ENCODE assay signal across 8 mouse cellular contexts in genomic region chr17:34101604-34102032, GRCm38 (mm10). TPM values are rescaled to one million over a fixed set of nuclear protein-coding genes. Genes with fewer than 3 reads are reported as not detected.
DNase-seq lines count a peak whose midpoint lies in the region; ATAC-seq and TF ChIP-seq lines count a peak whose summit lies in the region.

No protein-coding gene starts in this region.

- peak; percentile 98 for DNase-seq in A20 (ENCODE audit: low read depth, low spot score)
- DNase-seq in adrenal gland, postnatal 4 days (ENCODE audit: low spot score in 2 of 2), result peak; percentile 88 to 94
- peak; percentile 91 for DNase-seq in liver, embryonic 11.5 days (ENCODE audit: low spot score)
- DNase-seq in spleen, postnatal 4 days (ENCODE audit: low spot score in 2 of 2), result peak; percentile 94 to 99

- no peaks in the 10 kb centered on the region for H3K79me2 ChIP-seq in myocyte (ENCODE audit: control insufficient read depth, insufficient read depth)

- no peaks in the 10 kb centered on the region for H3K9me3 ChIP-seq in heart, embryonic 11.5 days (replicated peaks; ENCODE audit: control insufficient read depth, low read length)
- peaks cover 2% of the 10 kb centered on the region; the same call in 1 of the 2 replicates for H3K9me3 ChIP-seq in kidney, embryonic 16.5 days (ENCODE audit: low read length)
- H3K9me3 ChIP-seq in liver, embryonic 11.5 days (ENCODE audit: control insufficient read depth, low read length), result no peaks in the 10 kb centered on the region

- no peak overlapping the region for H3ac ChIP-seq in myocyte (ENCODE audit: control insufficient read depth, insufficient read length)

- WGBS in heart, embryonic 11.5 days (ENCODE audit: insufficient replicate concordance), result 5% methylated on average over 12 of the region's 12 CpGs
- 4% methylated on average over 12 of the region's 12 CpGs for WGBS in kidney, embryonic 16.5 days
- WGBS in liver, embryonic 11.5 days, result 5% methylated on average over 12 of the region's 12 CpGs

- TF ChIP-seq POLR2A in embryonic fibroblast, embryonic 13.5 days (IDR thresholded peaks at IDR 0.05; ENCODE audit: low read depth, low read length), result no peak
- no peak for TF ChIP-seq POLR2A in myocyte (IDR thresholded peaks at IDR 0.05; ENCODE audit: insufficient read length, low read depth)

- H3K4me3 ChIP-seq in embryonic fibroblast, embryonic 13.5 days (ENCODE audit: insufficient read depth, low read length), result no peak overlapping the region
- H3K4me3 ChIP-seq in heart, embryonic 11.5 days (ENCODE audit: low read depth, low read length), result 0 out of 2 replicates have a peak overlapping the region, but pooled peaks have one; percentile 25
- peak overlapping the region; percentile 14; the same call in 1 of the 2 replicates for H3K4me3 ChIP-seq in kidney, embryonic 16.5 days (ENCODE audit: low read length)
- no peak overlapping the region for H3K4me3 ChIP-seq in liver, embryonic 11.5 days (ENCODE audit: low read depth, low read length)
- H3K4me3 ChIP-seq in myocyte, result no peak overlapping the region

- no peak overlapping the region for H3K27ac ChIP-seq in embryonic fibroblast, embryonic 13.5 days (ENCODE audit: insufficient read depth, low read length)
- no peak overlapping the region for H3K27ac ChIP-seq in heart, embryonic 11.5 days (ENCODE audit: low read depth, low read length)
- no peak overlapping the region for H3K27ac ChIP-seq in kidney, embryonic 16.5 days (ENCODE audit: low read length)
- no peak overlapping the region for H3K27ac ChIP-seq in liver, embryonic 11.5 days (ENCODE audit: low read depth, low read length)

- peaks cover 3% of the 10 kb centered on the region; the same call in 1 of the 2 replicates for H3K27me3 ChIP-seq in heart, embryonic 11.5 days (ENCODE audit: control insufficient read depth, insufficient read depth, low read length)
- H3K27me3 ChIP-seq in kidney, embryonic 16.5 days (ENCODE audit: insufficient read depth, low read length), result no peaks in the 10 kb centered on the region
- H3K27me3 ChIP-seq in liver, embryonic 11.5 days (replicated peaks; ENCODE audit: control insufficient read depth, insufficient read depth, low read length), result no peaks in the 10 kb centered on the region; the same call in 1 of the 2 replicates
- H3K27me3 ChIP-seq in myocyte (ENCODE audit: control insufficient read depth, insufficient read depth, insufficient read length), result no peaks in the 10 kb centered on the region

- ATAC-seq in heart, embryonic 11.5 days (replicated peaks; ENCODE audit: insufficient number of reproducible peaks, low FRiP score, low TSS enrichment), result 0 out of 2 replicates have a peak, but pooled peaks have one; percentile 57
- ATAC-seq in kidney, embryonic 16.5 days (ENCODE audit: low FRiP score, low TSS enrichment), result peak; percentile 87
- peak; percentile 75 for ATAC-seq in liver, embryonic 11.5 days (replicated peaks; ENCODE audit: low FRiP score)

- no peaks in the 10 kb centered on the region for H3K4me1 ChIP-seq in embryonic fibroblast, embryonic 13.5 days (ENCODE audit: control insufficient read depth, insufficient read depth, low read length)
- 0 out of 2 replicates have a peak, but pooled peaks cover 3% of the 10 kb centered on the region for H3K4me1 ChIP-seq in heart, embryonic 11.5 days (ENCODE audit: control insufficient read depth, insufficient read depth, low read length)
- 0 out of 2 replicates have a peak, but pooled peaks cover 3% of the 10 kb centered on the region for H3K4me1 ChIP-seq in kidney, embryonic 16.5 days (ENCODE audit: insufficient read depth, low read length)
- H3K4me1 ChIP-seq in liver, embryonic 11.5 days (replicated peaks; ENCODE audit: control insufficient read depth, insufficient read depth, low read length), result no peaks in the 10 kb centered on the region; the same call in 1 of the 2 replicates

- peak overlapping the region; percentile 58 for H3K4me2 ChIP-seq in heart, embryonic 11.5 days
- peak overlapping the region; percentile 48 for H3K4me2 ChIP-seq in kidney, embryonic 16.5 days (replicated peaks; ENCODE audit: low read depth, low read length)
- peak overlapping the region; percentile 63 for H3K4me2 ChIP-seq in liver, embryonic 11.5 days
- H3K4me2 ChIP-seq in myocyte (ENCODE audit: low read depth), result peak overlapping the region; percentile 65

- H3K9ac ChIP-seq in heart, embryonic 11.5 days (ENCODE audit: low read depth, low read length), result no peak overlapping the region
- H3K9ac ChIP-seq in kidney, embryonic 16.5 days (replicated peaks; ENCODE audit: low read length), result no peak overlapping the region; the same call in 1 of the 2 replicates
- no peak overlapping the region; the same call in 1 of the 2 replicates for H3K9ac ChIP-seq in liver, embryonic 11.5 days (ENCODE audit: low read depth, low read length)

- TF ChIP-seq CTCF in embryonic fibroblast, embryonic 13.5 days (IDR thresholded peaks at IDR 0.05; ENCODE audit: borderline replicate concordance, insufficient read depth, low read length), result 0 out of 2 replicates have a peak, but pooled peaks have one; percentile 23

- H3K36me3 ChIP-seq in heart, embryonic 11.5 days (ENCODE audit: control insufficient read depth, insufficient read depth, low read length), result no peaks in the 10 kb centered on the region
- no peaks in the 10 kb centered on the region for H3K36me3 ChIP-seq in kidney, embryonic 16.5 days (ENCODE audit: insufficient read depth, low read length)
- no peaks in the 10 kb centered on the region for H3K36me3 ChIP-seq in liver, embryonic 11.5 days (ENCODE audit: control insufficient read depth, insufficient read depth, low read length)
- H3K36me3 ChIP-seq in myocyte (ENCODE audit: control insufficient read depth, insufficient read depth), result no peaks in the 10 kb centered on the region

TF ChIP-seq in myocyte, 11 proteins besides CTCF, POLR2A, EP300 and RAD21:
- TF ChIP-seq MYOG (IDR thresholded peaks at IDR 0.05; ENCODE audit: control insufficient read depth in 1 of 3, insufficient read depth in 1 of 3, insufficient read length in 2 of 3, low read depth in 2 of 3) (peak in 1 of 3 experiments; percentile 26), MYOD1 (IDR thresholded peaks at IDR 0.05; ENCODE audit: control insufficient read depth in 1 of 3, insufficient read length in 2 of 3, low read depth in 2 of 3) (no peak)
TF ChIP-seq in myocyte: peak in this region for 1.

RNA-seq across cellular contexts. Expression of gene H2-Oa, which starts 9.5 kb away (rescaled TPM):
- total RNA-seq in adrenal gland, postnatal 4 days (2021), result under 1 TPM in 1 of 2 experiments, not detected in 1; 0.31 TPM
- polyA plus RNA-seq in embryonic fibroblast, embryonic 13.5 days (2011; ENCODE audit: insufficient read length, low read depth, missing spikeins), result not detected in 2 replicates
- 0.34 and 1.2 TPM in 2 replicates for polyA plus RNA-seq in heart, embryonic 11.5 days (2014; fragmentation: Nextera tagmentation; extraction: Ambion mirVana)
- 0.52 and 0.82 TPM in 2 replicates for polyA plus RNA-seq in kidney, embryonic 16.5 days (2015; fragmentation: Nextera tagmentation; extraction: Ambion mirVana)
- polyA plus RNA-seq in liver, embryonic 11.5 days (2014; fragmentation: Nextera tagmentation; extraction: Ambion mirVana), result 0.26 and 0.56 TPM in 2 replicates
- 0.07 TPM for polyA plus RNA-seq in myocyte (2012; fragmentation: generic; extraction: Trizol)

RNA-seq across cellular contexts. Expression of gene H2-DMa, which starts 17.7 kb away (rescaled TPM):
- 10 to 100 TPM; 11.2 to 11.7 TPM for total RNA-seq in adrenal gland, postnatal 4 days (2021)
- 8.2 and 10.0 TPM in 2 replicates for polyA plus RNA-seq in embryonic fibroblast, embryonic 13.5 days (2011; ENCODE audit: insufficient read length, low read depth, missing spikeins)
- polyA plus RNA-seq in heart, embryonic 11.5 days (2014; fragmentation: Nextera tagmentation; extraction: Ambion mirVana), result 6.2 and 8.1 TPM in 2 replicates
- 18.3 and 19.0 TPM in 2 replicates for polyA plus RNA-seq in kidney, embryonic 16.5 days (2015; fragmentation: Nextera tagmentation; extraction: Ambion mirVana)
- 5.6 and 5.9 TPM in 2 replicates for polyA plus RNA-seq in liver, embryonic 11.5 days (2014; fragmentation: Nextera tagmentation; extraction: Ambion mirVana)
- polyA plus RNA-seq in myocyte (2012; fragmentation: generic; extraction: Trizol), result 7.2 TPM

RNA-seq across cellular contexts. Expression of gene Brd2, which starts 20.8 kb away (rescaled TPM):
- total RNA-seq in adrenal gland, postnatal 4 days (2021), result 100 to 1,000 TPM; 225 to 226 TPM
- polyA plus RNA-seq in embryonic fibroblast, embryonic 13.5 days (2011; ENCODE audit: insufficient read length, low read depth, missing spikeins), result 205 and 233 TPM in 2 replicates
- 59.7 and 105 TPM in 2 replicates for polyA plus RNA-seq in heart, embryonic 11.5 days (2014; fragmentation: Nextera tagmentation; extraction: Ambion mirVana)
- polyA plus RNA-seq in kidney, embryonic 16.5 days (2015; fragmentation: Nextera tagmentation; extraction: Ambion mirVana), result 117 and 134 TPM in 2 replicates
- polyA plus RNA-seq in liver, embryonic 11.5 days (2014; fragmentation: Nextera tagmentation; extraction: Ambion mirVana), result 86.1 and 90.8 TPM in 2 replicates
- polyA plus RNA-seq in myocyte (2012; fragmentation: generic; extraction: Trizol), result 90.1 TPM

RNA-seq across cellular contexts. Expression of gene H2-DMb2, which starts 41.5 kb away (rescaled TPM):
- total RNA-seq in adrenal gland, postnatal 4 days (2021), result 1 to 10 TPM; 1.2 to 3.0 TPM
- not detected in 2 replicates for polyA plus RNA-seq in embryonic fibroblast, embryonic 13.5 days (2011; ENCODE audit: insufficient read length, low read depth, missing spikeins)
- 0.20 TPM in 1 of 2 replicates, not detected in the other for polyA plus RNA-seq in heart, embryonic 11.5 days (2014; fragmentation: Nextera tagmentation; extraction: Ambion mirVana)
- 24.5 and 30.3 TPM in 2 replicates for polyA plus RNA-seq in kidney, embryonic 16.5 days (2015; fragmentation: Nextera tagmentation; extraction: Ambion mirVana)
- 0.32 and 0.34 TPM in 2 replicates for polyA plus RNA-seq in liver, embryonic 11.5 days (2014; fragmentation: Nextera tagmentation; extraction: Ambion mirVana)
- polyA plus RNA-seq in myocyte (2012; fragmentation: generic; extraction: Trizol), result not detected

RNA-seq across cellular contexts. Expression of gene H2-DMb1, which starts 51.3 kb away (rescaled TPM):
- 1 to 10 TPM; 1.9 to 3.8 TPM for total RNA-seq in adrenal gland, postnatal 4 days (2021)
- polyA plus RNA-seq in embryonic fibroblast, embryonic 13.5 days (2011; ENCODE audit: insufficient read length, low read depth, missing spikeins), result 2.2 and 2.4 TPM in 2 replicates
- 0.27 and 0.29 TPM in 2 replicates for polyA plus RNA-seq in heart, embryonic 11.5 days (2014; fragmentation: Nextera tagmentation; extraction: Ambion mirVana)
- polyA plus RNA-seq in kidney, embryonic 16.5 days (2015; fragmentation: Nextera tagmentation; extraction: Ambion mirVana), result 7.2 and 8.6 TPM in 2 replicates
- 0.19 and 0.43 TPM in 2 replicates for polyA plus RNA-seq in liver, embryonic 11.5 days (2014; fragmentation: Nextera tagmentation; extraction: Ambion mirVana)
- polyA plus RNA-seq in myocyte (2012; fragmentation: generic; extraction: Trizol), result not detected

Comparison
In these comparisons a context has a peak if more than half of its experiments do, and no peak if none do; other contexts are left out.
1. H3K4me3 ChIP-seq: peak in heart, embryonic 11.5 days (single experiment) and kidney, embryonic 16.5 days (single experiment); none in embryonic fibroblast, embryonic 13.5 days (single experiment), liver, embryonic 11.5 days (single experiment) and myocyte (single experiment).
2. Peak in every context shown above with its lines, with median percentiles within 50 percentile points of each other: DNase-seq, ATAC-seq and H3K4me2 ChIP-seq.